Mouse (Mus musculus): ENCODE results near the gene Habp2. TPM values are rescaled to one million over a fixed set of nuclear protein-coding genes. Genes with fewer than 3 reads are reported as not detected.
"Not testable (repeated sequence)": the region's sequence is repeated elsewhere in the genome, so short reads cannot be mapped to it uniquely, and the experiment has no call there.

The Habp2 gene
- total RNA-seq, 2 experiments from 2014 or later = 11.6 to 25.7 TPM

DNA sequence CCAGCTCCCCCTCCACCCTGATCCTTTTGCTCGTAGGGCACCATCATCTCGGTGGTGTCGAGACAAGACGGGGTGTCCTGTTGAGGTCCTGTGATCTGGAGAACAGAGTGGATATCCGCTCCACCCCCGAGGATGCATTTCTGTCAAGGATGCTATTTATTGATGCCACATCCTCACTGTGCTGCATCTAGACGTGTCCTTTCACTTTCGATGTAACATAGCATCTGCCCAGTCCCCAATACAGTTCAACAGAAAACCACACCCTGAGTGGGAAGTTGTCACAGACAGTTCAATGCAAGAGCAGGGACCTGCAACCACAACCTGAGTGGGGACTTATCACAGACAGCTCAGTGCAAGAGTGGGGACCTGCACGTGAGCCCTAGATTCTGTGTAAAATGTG lies 9.7 kb downstream of the Habp2 start:
- no peak for DNase-seq

DNA sequence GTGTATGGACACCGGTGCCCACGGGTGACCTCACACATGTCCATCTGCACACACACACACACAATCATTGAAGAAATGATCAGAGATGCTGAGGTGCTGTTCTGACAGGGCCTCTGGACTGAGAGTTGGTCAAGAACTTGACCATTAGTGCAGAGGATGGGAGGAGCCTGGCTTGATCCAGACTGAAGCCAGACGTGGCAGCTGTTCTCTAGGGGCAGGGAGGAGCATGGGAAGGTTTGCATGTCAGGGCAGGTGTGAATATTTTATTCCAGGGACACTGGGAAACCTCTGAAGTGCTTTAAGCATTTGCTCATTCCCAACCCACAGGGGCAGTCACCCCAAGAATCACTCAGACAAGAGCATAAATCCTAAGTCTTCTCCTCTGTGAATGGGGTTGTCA lies 10.3 kb downstream of the Habp2 start:
- no peak for DNase-seq

DNA sequence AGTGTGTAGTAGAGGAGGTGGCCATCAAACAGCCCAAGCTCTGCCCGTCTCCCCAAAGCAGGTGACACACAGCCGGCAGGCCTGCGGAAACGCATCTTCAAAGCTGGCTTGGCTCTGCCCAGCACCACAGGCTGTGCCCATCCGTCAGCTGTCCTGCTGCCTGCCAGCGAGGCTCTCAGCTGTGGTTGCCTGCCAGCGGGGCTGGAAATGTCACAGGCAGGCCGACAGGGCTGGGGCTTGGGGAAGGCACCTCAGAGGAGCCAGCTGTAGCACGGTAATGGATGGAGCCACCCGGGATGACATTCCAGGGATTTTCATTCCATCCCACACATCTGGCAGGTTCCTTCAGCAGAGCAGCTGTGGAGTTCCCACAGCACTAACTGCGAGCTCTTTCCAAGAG lies 13.9 kb downstream of the Habp2 start:
- peak; percentile 49 for DNase-seq

DNA sequence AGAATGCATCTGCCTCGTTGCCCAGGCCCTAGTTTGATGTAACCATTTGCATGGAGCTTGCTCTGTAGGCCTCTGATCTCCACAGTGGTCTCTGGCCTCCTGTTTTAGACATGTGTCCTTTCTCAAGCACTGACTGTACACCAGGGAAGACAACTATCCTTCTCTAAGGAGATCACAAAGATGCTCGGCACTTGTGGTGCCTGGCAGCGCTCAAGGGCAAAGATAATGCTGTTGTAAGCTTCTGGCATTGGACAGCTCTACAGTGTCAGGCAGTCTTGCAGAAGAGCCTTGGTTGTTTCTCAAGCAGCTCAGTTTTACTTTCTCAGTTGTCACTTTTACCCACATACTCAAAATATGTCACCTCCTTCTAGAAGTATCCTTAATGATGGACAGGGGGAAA lies 29.6 kb downstream of the Habp2 start:
- no peak for DNase-seq

DNA sequence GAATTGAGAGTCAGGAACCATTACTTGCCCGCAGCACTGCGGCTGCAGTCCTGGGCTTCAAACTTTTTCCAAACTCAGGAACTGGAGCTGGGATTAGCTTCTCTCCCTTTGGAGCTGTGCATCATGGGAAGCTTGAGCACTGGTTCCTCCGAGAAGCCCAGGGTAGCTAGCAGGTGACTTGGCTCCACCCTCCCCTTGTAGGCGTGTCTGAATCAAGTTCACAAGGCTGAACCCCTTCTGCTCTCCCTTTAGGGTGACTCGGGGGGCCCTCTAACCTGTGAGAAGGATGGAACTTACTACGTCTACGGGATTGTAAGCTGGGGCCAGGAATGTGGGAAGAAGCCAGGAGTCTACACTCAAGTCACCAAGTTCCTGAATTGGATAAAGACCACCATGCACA lies 32.3 kb downstream of the Habp2 start:
- DNase-seq = no peak

DNA sequence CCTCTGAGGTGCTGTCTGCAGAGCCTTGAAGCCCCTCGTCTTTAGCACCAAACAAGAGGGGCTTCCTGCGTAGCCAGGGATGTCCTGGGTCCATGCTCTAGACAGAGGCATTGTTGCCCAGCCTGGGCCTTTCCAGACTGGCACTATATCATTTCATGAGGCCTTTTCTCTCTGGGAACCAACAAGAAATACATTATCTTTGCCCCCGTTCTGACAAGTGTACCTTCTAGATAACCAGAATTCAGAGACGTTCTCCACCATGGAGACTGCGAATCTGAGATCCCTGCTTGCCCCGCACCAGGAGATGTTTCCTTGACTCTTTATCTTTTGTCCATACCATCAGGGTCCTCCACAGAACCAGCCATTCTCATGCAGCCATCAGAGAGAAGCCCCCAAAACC lies 32.7 kb downstream of the Habp2 start:
- no peak for DNase-seq

DNA sequence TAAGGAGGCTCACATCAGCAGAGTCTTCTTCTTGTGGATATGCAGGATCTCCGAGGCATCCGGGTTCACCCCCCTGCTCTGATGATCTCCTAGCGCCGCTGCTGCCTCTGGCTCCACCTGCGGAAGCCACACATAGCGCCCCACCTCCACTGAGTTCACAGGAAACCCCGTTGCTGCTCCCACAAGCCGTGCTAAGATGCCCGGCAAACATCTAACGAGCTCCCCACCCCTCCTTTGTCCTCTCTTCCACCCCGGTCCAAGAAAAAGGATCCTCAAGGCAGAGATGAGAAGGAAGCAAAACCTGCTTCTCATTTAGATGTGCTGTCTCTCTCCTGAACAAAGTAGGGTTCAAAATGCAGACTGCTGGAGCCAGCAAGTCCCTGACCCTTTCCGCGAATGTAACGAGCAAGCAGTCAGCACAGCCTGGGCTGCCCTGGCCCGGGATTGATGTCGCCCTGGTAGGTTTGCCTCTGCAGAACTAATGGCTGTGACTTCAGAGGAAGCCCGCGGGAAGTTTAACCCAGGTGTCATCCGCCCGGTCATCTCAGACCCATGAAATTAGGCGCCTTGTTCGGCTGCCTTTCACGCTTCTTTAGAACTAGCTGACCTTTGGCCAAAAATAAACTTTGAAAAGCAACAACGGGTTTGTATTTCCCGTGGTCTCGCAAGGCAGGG lies 33.4 kb downstream of the Habp2 start:
- DNase-seq = peak; percentile 25

DNA sequence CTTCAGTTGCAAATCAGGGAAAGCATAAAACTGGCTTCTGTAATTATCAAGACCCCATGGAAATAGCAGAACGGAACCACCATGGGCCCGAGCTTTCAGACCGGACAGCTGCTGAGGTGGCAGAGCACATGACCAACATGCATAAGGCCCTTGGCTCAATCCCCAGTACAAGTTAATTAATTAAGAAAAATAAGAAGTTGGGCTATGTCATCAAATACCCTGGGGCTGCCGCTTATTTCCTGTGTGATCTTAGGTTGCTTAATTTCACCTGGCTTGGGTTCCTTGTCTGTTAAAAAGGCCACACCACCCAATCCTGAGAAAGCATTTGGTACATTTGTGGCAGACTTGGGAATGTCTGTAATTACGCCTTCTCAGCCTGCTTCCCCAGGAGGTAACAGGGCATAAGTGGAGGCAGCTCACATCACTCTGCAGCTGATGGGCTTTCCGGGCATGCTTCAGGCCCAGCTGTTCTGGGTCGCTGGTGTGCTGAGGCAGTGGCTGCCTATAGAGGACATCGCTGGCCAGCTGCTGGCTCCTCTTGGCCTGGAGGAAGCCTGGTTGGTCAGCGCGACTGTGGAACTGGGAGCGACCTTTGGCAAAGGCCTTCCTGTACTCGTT lies 34.5 kb downstream of the Habp2 start:
- DNase-seq = no peak

DNA sequence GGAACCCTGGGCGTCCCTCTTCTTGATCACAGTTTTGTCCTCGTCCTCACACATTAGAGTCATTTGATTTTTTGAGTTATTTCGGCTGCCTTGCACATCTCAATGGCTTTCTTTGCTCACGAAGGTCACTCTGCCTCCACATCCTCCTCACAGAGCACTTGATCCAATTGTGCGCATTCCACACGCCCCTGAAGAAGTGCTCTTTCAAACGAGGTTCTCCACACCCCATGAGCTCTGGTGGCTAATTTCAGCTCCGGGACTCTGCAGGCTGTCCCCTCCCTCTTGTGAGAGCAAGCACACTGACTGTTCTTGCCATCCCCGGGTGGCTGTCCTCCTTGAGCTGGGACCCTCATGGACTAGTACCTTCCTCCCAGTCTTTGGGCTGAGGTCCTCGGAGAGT lies 38.7 kb downstream of the Habp2 start:
- DNase-seq = no peak

DNA sequence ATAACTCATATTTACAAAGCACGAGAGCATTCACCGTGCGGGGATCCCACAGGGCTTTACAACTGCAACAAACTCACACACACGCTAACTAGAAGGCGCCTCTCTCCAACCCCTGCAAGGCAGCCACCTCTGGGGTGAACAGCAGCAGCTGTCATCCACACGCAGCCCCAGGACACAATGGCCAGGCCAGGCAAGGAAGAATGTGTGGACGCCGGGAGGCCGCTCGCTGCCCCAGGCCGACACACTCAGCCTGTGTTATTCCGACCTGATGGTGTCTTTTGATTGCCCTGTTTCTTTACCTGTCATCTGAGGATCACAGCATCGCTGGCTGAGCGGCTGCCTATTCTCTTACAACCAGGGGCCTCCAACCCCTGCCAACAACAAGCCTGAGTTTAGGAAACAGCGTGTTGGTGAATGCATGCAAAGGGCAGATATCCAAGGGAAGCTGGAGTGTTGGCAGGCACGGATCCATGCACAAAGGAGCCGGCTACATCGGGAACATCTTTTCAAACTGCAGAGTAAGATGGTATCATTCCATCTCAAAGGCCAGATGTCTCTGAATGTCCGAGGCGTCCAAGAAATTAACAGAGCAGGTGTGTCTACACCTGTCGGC lies 39.4 kb downstream of the Habp2 start:
- no peak for DNase-seq

DNA sequence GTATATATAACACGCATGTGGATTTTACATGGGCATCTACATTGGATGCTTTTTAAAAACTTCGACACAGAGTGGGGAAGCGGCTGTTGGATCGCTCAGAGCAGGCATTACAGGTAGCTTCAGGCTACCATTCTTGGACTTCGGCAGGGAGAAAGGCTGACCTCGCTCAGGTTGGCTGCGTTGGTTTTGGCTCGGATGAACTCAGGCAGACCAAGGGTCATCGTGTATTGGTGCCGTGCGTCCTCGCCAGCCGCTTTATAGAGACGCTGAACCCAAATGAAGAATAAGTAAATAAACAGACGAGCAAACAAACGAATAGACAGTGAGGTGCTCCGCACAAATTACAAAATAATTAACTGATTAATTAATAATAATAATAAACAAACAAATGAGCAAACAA lies 49.4 kb downstream of the Habp2 start:
- DNase-seq = no peak

DNA sequence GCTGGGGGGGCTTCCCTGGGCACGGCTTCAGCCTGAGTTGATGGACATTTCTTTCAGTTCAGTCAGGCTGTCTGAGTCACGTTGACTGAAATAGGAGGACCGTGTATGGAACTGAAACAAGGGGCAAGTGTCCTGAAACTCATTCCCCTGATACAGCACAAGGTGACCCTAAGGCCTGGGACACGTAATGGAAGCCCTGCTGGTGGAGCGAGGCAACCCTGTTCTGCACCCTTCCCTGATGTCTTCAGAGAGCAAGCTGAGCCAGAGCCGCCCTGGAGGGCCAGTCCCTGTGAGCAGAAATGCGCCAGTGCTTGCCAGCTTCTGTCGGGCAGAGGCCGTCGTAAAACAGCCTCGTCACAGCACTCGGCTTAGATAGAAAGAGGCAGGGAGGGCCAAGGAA lies 49.9 kb downstream of the Habp2 start:
- DNase-seq = peak; percentile 41

DNA sequence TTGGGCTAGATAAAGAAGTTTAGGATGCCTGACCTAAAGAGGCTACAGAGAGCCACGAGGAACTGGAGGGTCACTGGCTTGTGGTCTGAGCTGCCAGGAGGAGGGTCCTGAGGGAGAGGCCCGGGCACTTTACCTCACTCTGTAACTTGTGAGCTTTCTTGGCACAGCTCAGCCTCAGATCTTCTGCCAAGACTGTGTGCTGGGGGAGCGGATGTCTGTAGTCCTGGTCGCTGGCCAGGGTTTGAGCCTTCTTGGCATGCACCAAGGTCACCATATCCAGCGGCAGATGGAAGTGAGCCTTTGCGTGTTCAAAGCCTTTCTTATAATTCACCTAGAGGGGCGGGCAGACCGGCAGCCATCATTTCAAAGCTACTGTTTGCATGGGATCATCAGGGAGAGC lies 55.1 kb downstream of the Habp2 start:
- DNase-seq = peak; percentile 91

DNA sequence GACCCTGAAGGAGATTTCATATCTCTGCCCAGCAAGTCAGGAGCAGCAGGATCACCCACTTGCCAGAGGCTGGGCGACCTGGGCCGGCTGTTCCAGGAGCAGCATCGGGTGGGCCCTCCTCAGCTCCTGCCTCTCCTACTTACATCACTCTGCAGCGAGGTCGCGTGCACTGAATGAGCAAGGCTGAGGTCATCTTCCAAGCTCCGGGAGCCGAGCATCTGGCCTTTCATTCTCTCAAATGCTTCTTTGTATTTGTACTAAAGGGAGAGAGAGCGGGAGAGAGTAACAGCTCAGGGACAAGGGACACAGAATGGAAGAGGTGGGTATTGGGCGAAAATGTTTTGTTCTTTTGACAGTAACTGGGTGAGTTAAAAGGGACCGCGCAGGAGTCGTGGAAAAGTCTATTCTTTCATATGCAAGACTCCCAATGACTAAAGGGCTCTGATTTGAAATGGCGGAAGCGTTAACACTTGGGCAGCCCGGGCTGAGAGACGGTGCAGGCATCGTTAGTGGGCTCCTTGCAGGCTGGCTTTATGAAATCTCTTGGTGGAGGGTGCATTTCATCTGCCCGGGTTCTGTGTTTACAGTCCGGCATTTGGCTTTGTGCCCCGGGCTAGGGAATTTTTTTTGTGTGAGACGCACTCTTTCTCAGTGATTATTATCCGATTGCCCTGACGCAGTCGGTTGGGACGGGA lies 57.1 kb downstream of the Habp2 start:
- DNase-seq = peak; percentile 58

DNA sequence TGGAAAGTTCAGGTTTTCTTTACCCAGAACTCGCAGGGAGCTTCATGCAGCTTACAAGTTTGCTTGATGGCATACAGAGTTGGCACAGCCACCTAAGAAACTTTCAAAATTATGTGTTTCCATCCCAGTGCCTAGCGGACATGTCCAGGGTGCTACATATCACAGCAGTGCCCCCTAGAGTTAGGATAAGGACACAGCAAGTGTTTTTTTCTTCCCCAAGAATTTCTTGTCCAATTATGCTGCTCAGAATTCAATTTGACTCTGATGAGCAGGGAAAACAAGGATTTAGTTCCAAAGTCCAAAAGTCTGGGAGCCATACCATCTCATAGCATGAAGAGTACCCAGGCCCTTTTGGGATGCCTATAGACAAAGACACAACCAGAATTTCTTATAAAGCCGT lies 59.1 kb downstream of the Habp2 start:
- peak; percentile 38 for DNase-seq

DNA sequence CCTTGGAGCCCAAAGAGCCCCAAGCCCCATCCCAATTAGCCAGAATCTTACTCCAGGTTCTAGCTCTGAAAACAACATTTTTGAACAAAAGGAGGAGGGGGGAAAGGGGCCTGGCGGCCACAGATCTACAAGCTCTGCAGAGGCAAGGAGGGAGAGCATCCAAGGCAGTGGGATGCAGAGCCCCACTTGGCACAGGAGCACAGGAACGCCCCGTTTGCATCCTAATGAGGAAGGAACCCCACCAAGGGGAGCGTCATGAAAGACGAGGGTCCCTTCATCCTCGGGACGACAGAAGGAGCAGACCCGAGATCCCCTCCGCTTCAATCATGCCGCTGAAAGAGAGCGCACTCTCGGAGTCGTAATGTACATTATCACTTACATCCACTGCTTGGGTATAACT lies 59.8 kb downstream of the Habp2 start:
- no peak for DNase-seq

DNA sequence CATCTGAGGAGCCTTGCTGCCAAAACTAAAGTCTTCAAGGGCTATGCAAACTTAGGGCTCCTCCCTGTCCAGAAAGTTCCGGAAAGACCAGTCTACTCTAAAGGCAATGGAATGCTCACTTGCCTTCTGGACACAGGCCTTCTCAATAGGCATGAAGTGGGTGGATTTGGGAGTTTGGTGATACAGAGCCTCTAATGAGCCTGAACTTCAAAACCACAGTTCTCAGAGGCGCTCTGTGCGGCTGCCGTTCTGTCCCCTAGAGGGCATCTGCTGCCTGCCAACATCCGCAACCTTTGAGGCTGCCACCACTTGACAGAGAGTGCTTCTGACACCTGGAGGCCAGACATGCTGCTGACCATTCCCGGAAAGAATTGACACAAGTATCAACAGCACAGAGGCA lies 62.4 kb downstream of the Habp2 start:
- peak; percentile 53 for DNase-seq

DNA sequence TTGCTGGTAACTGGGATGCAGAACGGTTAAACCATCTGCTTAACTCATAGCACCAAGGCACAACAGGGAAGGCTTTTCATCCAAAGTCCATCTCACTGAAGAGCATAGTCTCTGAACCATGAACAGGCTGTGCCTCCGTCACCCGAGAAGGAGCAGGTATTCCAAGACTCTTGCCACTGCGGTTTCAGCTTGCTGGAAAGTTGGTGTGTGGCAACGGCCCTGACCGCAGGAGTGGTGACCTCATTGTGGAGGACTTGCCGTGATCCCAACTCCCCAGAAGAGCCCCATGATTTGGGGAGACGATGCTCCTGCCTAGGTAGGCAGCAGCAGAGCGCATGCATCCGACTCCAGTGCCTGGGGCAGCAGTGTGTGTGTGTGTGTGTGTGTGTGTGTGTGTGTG lies 66.8 kb downstream of the Habp2 start:
- no peak for DNase-seq

DNA sequence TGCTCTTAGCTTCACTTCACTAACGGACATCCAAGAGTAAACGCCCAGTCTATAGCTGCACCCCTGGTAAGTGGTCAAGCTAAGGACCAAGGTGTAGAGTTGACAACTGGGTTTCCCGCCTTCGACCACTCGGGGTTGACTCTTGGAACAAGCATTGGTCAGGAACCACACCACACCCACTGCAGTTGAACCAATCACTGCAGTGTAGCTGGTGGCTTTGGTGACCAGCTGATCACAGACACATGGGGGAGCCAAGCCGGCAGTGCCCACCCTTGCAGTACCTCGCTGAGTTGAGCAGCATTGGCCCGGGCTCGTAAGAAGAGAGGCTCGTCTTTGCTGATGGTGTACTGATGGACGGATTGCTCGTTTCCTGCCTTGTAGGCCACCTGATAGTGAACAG lies 68.3 kb downstream of the Habp2 start:
- no peak for DNase-seq

DNA sequence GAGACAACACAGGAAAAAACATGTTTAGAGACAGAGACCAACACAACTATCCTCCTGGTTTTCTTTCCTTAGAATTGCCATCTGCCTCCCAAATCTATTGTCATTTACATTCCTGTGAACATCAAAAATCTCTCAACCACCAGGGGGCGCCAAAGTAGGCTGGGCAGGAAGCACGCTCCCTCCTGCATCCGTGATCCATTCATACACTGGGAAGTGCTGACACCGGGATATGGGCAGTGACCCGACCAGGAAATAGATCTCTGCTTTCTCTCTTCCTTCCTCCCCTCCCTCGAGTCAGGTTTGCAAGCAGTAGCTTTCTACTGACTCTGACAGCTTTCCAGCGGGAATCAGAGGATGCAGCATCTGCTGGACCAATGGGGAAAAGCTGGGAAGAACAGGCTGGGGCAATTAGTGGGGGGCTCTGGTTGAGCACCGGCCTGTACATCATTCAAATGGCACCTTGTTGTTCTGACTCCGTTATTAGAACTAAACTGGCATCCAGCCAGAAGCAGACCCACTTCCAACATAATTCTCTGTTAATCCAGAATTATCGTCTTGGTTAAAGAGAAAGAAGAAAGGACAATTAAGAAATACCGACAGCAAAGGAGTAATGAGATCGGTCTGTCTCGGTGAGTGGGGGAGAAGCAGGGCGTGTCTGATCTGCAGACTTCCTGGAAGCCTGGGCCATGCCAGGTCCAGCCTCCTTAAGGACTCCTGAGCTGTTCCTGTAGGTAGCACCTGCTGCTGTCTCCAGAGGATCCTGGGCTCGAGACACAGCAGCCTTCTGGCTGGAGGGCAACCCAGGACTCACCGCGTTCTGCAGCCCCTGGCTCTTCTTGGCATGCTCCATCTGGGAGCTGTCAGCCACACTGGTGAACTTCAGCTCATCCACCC lies 69.8 kb downstream of the Habp2 start:
- peak; percentile 89 for DNase-seq

DNA sequence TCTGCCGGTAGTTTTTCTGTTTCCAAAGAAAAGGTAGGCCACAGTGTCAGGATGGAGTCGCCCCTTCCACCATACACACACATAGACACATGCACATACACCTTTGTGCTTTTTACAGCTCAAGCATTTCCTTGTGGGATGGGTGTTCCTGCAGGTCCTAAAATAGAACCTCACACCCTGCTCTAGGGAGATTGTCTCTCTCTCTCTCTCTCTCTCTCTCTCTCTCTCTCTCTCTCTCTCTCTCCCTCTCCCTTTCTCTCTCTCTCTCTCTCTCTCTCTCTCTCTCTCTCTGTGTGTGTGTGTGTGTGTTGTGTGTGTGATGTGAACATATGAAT lies 70.4 kb downstream of the Habp2 start:
- DNase-seq = not testable (repeated sequence)

DNA sequence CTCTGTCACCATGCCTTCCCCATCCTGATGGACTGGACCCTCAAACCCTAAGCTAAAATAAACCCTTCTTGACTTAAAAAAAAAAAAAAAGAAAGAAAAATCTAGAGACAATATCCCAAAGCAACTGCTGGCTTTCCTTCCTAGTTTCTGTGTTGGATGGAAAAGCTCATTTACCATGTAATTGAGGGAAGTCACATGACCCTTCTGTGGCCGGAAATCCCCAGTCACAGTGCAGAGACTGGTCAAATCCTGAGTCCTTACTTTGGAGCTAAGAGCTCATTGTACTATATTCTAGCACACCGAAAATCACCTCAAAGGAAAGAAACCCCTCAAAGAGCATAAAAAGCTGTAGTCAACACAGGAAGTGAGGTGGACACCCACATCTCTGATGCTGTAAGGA lies 72.0 kb downstream of the Habp2 start:
- DNase-seq = no peak

Measured in adrenal gland, postnatal 10 days (tissue).